Mouse (Mus musculus) heart, embryonic 14.5 days (tissue): ENCODE measurements around the gene Lamtor1. TPM values are rescaled to one million over a fixed set of nuclear protein-coding genes. Genes with fewer than 3 reads are reported as not detected.

Experiments used
- microRNA-seq: library from miRNA; unstranded; fragments of <30 nt; microRNA quantifications from one replicate; pipeline ENCODE4, GENCODE M21; 2016
- polyA plus RNA-seq: library from polyadenylated mRNA; unstranded; fragments of >200 nt; fragmentation: Nextera tagmentation; extraction: Ambion mirVana; gene quantifications from 2 replicates; pipeline ENCODE4 v1.2.1, GENCODE M21; 2014

Lamtor1 gene
- polyA plus RNA-seq, 1 experiment from 2014 or later = 146 TPM

Small RNAs within 50 kb of the gene (microRNA-seq; reads per million reads assigned to microRNA genes)
- gene Gm22655 = not detected

Other genes starting within 250 kb of the Lamtor1 start
- 46.8 and 48.7 TPM in 2 replicates for gene Clpb, start 242.3 kb upstream of the Lamtor1 start, polyA plus RNA-seq
- gene Phox2a, start 87.6 kb upstream of the Lamtor1 start, polyA plus RNA-seq = 1.2 TPM in 1 of 2 replicates, not detected in the other
- 32.1 and 34.9 TPM in 2 replicates for gene Inppl1, start 67.7 kb upstream of the Lamtor1 start, polyA plus RNA-seq
- gene Folr2, start 48.7 kb upstream of the Lamtor1 start, polyA plus RNA-seq = 0.69 and 1.0 TPM in 2 replicates
- 52.0 and 53.2 TPM in 2 replicates for gene Anapc15, start 42.2 kb upstream of the Lamtor1 start, polyA plus RNA-seq
- gene Folr1, start 35.1 kb upstream of the Lamtor1 start, polyA plus RNA-seq = 5.0 and 6.5 TPM in 2 replicates
- gene Tomt, start 455 bp downstream of the Lamtor1 start, polyA plus RNA-seq = 0.12 and 0.14 TPM in 2 replicates
- gene Lrrc51, start 28.0 kb downstream of the Lamtor1 start, polyA plus RNA-seq = 3.9 and 5.0 TPM in 2 replicates
- gene Numa1, start 28.2 kb downstream of the Lamtor1 start, polyA plus RNA-seq = 60.5 and 62.5 TPM in 2 replicates
- gene Il18bp, start 112.8 kb downstream of the Lamtor1 start, polyA plus RNA-seq = 1.7 and 2.1 TPM in 2 replicates
- 16.2 and 16.9 TPM in 2 replicates for gene Rnf121, start 159.6 kb downstream of the Lamtor1 start, polyA plus RNA-seq
- 14.9 and 16.2 TPM in 2 replicates for gene Xndc1, start 159.6 kb downstream of the Lamtor1 start, polyA plus RNA-seq
- gene Xntrpc, start 159.8 kb downstream of the Lamtor1 start, polyA plus RNA-seq = 0.78 and 1.1 TPM in 2 replicates
- gene Trpc2, start 177.2 kb downstream of the Lamtor1 start, polyA plus RNA-seq = not detected in 2 replicates
- 3.7 and 3.9 TPM in 2 replicates for gene Art1, start 195.8 kb downstream of the Lamtor1 start, polyA plus RNA-seq
- 1.3 and 1.6 TPM in 2 replicates for gene Art5, start 203.6 kb downstream of the Lamtor1 start, polyA plus RNA-seq
- gene Chrna10, start 210.9 kb downstream of the Lamtor1 start, polyA plus RNA-seq = 0.19 TPM in 1 of 2 replicates, not detected in the other